Mouse (Mus musculus): ENCODE results near the gene Wfdc21.

Wfdc21 gene

DNA sequence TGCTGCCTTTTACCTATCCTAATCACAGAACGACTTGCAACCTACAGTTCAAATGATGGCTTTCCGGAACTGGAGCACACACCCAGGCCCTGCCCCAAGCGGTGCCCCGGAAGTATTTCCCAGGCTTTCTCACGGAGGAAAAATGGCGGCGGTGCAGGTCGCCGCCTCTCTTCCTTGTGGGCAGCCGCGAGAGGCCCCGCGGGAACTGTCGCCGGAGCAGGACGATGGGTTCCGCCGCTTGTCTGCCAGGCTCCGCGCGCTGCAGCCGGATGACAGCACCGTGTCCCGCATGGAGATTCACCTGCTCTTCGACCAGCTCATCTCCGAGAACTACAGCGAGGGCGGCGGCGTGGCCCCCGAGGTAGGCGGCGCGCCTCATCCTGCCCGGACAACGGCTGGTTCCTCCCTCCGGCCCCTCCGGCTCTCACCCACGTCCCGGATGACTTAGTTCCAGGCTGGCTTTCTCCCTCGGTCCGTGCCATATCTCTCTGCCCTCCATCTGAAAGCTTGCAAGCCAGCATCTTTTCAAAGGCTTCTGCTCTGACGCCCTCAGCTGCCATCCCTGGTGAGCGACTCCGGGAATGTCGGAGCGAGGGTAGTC is 6.9 kb downstream of the Wfdc21 start, which contains the start of gene Heatr6:
Heatr6 (plus strand) TSS at position 116 of the 601 bp plus-strand sequence.
- DNase-seq (ENCODE audit: low spot score): peak; percentile 91

DNA sequence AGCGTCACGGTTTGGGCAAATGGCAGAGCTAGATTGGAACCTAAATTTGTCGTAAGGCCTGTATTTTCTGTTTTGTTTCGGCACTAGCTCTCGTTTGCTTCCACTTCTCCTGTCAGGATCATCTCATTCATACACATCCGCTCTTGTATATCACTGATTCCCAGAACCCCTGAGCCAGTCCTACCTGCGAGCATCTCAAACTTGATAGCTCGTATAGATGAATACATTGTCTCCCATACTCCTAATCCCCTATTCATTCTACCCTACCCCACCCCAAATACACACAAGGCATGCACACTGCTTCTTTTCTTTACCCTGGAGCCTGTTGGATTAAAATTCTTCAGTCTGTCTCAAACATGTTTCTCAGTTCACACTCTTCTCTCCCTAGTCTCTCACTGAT is 7.5 kb downstream of the Wfdc21 start:
- DNase-seq (ENCODE audit: low spot score): no peak

DNA sequence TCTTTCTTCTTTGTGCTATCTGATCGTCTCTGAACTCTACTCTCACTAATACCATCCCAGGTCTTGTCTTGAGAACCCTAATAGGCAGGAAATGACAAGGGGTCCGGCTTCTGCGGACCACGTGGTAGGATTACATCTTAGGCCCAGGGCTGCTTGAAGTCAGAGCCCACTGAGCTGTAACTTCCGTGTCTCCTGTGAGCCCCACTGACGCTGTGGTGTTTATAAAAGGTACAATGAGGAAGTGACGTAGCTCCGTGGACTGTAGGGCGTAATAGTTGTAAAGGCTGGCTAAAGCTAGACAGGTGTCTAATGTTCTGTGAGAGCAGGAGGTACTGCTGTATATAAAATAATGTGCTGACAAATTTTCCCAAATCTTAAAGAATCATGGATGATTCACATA is 20.6 kb downstream of the Wfdc21 start:
- DNase-seq (ENCODE audit: low spot score): no peak

DNA sequence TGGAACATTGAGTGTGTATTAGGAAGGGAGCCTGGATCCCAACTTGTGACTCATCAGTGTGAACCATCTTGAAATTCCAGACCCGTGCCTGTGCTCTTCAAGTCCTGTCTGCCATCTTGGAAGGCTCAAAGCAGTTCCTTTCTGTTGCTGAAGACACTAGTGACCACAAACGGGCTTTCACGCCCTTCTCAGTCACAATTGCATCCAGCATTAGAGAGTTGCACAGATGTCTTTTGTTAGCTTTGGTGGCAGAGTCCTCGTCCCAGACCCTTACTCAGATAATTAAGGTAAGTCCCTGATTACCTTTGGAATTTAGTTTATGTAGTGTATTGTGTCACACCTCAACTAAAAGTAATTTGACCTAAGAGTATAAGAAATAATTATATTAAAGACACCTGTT is 22.2 kb downstream of the Wfdc21 start:
- no peak for DNase-seq (ENCODE audit: low spot score)

DNA sequence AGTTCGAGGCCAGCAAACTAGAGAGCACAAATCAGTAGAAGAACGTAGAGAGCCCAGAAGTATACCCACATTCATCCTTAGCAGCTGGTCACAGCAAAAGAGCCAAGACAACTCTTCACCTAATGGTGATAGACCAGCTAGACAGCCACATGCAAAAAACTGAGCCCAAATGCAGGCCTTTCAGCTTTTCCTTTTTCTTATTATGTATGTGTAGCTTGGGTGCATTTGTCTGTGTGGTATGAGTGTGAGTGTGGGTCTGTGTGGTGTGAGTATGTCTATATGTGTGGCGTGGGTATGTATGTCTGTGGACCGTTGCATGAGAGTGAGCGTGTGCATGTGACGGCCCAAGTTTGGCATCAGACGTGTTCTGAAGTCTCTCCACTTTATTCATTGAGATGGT is 24.3 kb downstream of the Wfdc21 start:
- no peak for DNase-seq (ENCODE audit: low spot score)

DNA sequence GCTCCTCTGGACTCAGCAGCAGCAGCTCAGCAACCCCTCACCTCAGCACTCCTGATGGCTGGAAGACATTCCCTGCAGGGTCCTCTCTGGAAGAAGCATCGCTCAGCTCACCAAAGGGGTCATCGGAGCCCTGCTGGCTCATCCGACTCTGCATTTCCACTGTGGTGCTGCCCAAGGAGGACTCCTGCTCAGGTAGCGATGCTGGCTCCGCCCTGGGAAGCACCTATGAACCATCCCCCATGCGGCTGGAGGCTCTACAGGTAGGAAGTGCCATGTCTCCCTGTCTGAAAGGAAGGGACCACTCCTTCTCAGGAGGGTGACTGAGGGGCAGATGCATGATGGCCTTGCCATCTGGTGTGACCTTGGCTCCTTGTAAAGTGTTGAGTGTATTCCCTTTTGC is 25.6 kb downstream of the Wfdc21 start:
- DNase-seq (ENCODE audit: low spot score): no peak

DNA sequence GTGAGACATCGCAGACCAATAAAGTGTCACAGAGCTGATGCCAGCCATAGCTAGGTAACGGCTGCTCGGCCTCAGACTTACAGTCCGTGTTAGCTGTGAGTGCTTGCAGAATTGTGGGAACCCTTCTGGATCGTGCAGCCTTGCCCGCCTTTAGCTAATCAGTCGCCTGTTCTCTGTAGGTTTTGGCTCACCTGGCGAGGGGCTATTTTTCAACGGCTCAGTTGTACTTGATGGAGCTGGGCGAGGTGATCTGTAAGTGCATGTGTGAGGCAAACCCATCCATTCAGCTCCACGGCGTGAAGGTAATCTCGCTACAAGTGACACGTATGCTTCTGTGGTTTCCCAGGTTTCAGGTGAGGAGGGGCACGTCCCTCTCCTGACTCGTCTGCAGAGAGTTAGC is 27.0 kb downstream of the Wfdc21 start:
- no peak for DNase-seq (ENCODE audit: low spot score)

DNA sequence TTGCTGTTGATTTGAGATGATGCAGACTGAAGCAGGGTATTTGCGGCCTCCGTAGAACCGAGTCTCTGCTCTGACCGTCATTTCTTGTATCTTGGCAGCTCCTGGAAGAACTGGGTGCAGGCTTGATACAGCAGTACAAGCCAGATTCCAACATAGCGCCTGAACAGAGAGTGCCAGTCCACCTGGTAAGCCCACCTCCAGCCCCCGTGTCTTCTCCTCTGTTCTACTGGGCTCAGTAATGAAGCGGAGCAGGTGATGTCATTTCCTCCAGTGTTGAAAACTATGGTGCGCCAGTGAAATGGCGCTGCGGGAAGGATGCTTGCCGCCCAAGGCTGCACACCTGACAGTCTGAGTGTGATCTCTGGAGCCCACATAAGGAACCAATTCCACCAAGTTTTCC is 27.6 kb downstream of the Wfdc21 start:
- DNase-seq (ENCODE audit: low spot score): no peak

DNA sequence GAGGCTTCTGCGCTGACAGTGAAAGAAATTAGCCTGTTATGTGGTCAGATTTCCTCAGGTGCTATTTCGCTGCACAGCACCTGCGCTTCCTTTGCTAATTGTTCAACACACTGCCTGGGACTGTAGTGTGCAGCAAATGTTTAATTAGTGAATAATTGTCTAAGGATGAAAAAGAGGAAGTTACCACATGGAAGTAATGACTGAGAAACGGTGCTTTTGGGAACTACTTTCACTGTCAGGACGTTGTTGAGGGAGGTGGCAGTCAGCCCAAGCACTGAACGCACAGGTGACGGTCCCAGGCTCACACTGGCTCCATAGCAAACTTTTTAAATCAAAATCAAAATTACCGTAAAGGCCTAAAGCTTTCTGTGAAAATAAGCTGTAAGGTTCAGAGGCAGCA is 30.1 kb downstream of the Wfdc21 start:
- no peak for DNase-seq (ENCODE audit: low spot score)

DNA sequence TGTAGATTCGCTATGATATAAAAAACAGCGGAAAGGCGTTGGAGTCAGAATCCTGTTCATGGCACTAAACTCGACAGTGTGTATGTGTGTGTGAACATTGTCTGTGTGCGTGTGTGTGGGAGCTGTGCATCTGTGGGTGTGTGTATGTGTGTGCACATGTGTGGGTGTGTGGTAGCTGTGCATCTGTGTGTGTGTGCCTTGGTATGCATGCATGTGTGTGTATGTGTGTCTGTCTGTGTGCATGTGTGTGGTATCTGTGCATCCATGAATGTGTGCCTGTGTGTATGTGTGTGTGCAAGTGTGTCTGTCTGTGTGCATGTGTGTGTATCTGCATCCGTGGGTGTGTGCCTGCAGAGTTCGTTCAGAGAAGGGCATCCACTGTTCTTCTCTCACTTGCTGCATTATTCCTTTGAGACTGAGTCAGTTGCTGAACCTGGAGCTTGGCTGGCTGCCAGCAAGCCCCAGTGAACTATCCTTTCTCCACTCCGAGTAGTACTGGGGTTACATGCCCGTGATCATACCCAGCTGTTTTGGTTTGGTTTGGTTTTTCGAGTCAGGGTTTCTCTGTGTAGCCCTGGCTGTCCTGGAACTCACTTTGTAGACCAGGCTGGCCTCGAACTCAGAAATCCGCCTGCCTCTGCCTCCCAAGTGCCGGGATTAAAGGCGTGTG is 37.3 kb downstream of the Wfdc21 start:
- no peak for DNase-seq (ENCODE audit: low spot score)

DNA sequence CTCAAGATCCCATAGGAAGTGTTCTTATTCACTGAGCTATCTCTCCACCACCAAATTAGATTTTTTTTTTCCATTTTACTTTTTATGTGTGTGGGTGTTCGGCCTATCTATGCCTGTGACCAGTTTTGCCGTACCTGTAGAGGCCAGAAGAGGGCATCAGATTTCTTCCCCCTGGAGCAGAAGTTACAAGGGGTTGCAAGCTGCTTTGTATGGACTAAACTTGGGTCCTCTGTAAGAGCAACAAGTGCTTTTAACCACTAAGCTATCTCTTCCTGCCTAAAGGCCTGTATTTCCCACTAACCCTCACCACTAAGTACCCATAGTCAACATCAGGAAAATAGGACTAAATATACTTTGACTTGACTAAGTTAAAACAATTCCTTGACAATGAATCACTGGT is 37.9 kb downstream of the Wfdc21 start:
- no peak for DNase-seq (ENCODE audit: low spot score)

DNA sequence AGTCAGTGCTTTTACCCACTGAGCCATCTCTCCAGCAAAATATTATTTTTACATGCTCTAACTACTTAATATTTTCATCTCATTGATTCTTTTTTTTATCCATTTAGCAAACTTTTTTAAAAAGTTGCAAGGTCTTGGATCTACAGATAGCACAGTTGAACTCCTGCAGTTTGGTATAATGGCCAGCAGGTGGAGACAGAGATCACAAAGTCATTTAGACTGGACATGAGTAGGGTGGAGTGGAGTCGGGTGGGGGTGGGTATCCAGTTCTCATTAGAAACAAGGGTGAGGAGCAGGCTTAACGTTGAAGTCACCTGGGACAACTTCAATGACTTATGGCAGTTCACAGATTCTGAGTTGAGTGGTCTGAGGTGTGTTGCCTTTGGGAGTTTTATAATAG is 38.6 kb downstream of the Wfdc21 start:
- DNase-seq (ENCODE audit: low spot score): peak; percentile 66

DNA sequence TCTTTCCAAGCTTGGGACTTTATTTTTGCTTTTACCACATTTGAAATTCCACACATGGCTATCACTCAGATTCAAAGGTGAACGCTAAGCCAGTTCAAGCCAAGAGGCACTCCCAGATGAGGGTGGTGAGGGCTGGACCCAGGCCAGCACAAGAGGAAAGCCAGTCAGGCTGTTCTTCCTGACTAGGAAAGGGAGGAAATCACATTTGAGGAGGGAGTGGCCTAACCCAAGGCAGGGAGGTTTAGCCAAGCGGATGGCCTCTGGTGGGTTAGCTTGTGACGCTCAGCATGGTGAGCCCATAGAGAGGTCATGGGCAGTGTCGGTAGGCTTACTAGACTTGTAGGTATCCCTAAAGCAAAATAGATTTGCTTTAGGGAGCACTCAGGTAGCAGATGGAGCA is 40.1 kb downstream of the Wfdc21 start:
- DNase-seq (ENCODE audit: low spot score): peak; percentile 51

DNA sequence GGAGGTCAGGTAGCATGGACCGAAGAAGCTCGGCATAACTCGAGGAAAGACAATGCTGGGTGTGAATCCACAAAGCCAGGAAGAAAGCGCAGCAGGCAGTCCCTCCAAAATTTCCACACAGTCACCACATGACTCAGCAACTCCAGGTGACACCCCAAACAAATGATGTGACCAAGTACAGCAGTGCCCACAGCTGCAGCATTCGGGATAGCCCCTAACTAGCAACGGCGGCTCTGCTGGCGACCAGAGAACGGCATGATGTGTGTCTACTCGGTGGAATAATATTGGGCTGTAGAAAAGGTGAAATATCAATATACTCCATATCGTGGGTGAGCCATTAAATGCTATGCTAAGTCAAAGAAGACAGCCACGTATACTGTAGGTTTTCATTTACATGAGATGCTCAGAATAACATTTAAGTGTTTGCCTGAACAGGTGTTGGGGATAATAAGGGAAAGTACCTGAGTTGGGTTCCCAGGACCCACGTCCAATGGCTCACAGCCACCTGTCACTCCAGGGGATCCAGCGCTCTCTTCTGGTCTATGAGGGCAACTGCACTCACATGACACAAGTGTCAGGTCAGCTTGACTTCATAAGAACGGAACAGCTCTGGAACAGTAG is 40.8 kb downstream of the Wfdc21 start:
- DNase-seq (ENCODE audit: low spot score): no peak

DNA sequence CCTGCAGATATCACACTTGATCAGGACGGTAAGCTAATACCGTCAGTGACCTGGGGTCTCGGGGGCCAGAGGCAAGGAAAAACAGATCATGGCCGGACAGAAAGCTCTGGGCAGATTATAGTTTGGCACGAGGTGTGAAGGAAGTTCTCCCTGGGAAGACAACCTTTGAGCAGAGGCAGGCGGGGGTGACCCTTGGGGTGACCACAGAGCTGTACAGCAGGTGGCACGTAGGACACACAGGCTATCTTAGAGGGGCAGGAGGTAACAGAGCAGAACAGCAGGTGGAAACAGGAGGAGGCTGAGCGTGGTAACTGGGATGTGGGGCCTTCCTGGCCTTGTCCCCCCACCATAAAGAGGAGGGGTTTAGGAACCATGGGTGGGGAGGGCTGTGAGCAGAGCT is 41.6 kb downstream of the Wfdc21 start:
- DNase-seq (ENCODE audit: low spot score): no peak

DNA sequence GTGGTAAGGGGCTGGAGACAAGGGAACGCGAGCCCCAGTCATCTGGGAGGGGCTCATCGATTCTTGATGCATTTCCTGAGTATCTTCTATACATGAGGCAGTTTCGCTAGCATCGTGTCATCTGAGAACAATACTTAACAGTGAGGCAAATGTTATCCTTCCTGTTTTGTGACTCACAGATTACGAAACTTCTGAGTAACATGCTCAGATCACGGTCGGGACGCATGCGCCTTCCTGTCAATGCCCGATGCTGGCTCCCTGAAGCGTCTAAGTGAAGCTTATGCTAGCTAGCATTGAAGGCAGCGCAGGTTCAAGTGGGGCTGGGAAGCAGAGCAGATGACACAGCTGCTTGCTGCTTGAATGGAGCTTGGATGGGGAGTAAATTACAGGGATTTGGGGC is 42.5 kb downstream of the Wfdc21 start:
- peak; percentile 63 for DNase-seq (ENCODE audit: low spot score)

DNA sequence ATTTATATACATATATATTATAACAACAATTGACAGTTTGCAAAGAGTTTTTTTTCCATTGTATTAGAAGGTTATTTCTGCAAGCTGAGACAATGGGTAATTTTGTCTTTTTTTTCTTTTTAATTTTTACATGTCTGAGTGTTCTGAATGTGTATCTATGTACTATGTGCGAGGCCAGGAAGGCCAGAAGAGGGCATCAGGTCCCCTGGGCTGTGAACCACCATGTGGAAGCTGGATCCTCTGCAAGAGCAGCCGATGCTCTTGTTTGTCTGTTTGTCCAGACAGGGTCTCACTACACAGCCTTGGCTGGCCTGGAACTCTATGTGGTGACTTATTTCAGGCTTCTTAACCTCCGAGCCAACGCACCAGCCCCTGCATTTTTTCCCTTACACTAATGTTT is 44.4 kb downstream of the Wfdc21 start:
- no peak for DNase-seq (ENCODE audit: low spot score)

DNA sequence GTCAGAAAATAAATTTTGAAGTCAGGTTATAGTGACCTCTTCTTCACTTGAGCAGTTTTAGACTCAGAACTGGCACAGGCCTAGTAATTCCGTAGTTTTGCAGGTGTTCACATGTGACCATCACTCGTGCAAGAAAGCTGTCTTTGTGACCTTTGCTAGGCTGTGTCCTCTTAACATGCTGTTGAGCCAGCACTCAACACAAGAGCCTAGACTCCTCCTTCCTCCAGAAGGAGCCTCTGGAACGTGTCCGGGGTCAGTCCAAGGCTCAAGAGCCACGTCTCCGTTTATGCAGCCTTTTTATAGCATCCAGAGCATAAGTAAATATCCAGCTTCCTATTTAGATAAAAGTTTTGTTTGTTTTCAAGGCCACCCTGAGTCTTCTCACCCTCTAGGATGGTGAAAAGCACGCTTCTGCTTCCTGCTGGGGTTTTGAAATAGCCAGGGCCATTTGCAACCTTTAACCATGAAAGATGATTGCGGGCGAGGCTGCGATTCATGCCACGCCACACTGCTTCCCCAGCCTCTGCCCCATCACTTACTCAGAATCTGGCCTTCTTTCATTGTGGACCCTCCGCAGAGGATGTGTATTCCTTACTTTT is 45.7 kb downstream of the Wfdc21 start:
- no peak for DNase-seq (ENCODE audit: low spot score)

DNA sequence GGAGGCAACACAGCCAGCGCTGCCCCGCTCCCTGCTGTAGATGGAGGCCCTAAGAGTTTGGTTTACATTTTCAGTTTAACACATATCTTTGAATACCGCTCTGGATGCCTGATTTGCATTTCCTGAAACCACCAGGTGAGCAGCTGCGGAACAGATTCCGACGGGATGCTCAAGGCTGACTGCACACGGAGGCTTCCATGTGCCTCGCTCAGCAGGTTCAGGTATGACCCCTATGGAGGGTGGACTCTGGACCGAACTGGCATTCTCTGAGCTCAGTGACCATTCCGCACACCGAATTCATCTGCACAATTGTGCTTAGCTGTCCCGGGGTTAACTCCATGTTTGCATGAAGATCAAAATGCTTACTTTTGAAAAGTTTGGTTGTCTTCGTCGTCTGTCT is 46.5 kb downstream of the Wfdc21 start:
- DNase-seq (ENCODE audit: low spot score): no peak

DNA sequence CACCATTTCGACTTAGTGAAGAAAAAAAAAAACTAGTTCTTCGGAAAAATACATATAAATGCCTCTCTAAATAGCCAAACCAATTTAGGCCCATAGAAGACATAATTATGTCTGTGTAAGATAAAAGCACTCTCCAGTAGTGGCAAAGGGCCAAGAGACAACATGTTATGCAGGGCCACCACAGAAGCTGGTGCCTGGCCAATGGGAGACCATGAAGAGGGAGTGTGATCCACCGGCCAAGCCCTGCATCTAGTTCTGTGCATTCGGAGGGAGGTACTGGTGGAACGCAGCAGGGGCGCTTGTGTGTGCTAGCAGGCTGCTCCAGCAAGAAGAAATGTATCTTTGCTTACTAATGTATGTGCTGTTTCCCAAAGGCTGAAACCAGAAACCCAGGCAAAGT is 49.4 kb downstream of the Wfdc21 start:
- DNase-seq (ENCODE audit: low spot score): no peak

DNA sequence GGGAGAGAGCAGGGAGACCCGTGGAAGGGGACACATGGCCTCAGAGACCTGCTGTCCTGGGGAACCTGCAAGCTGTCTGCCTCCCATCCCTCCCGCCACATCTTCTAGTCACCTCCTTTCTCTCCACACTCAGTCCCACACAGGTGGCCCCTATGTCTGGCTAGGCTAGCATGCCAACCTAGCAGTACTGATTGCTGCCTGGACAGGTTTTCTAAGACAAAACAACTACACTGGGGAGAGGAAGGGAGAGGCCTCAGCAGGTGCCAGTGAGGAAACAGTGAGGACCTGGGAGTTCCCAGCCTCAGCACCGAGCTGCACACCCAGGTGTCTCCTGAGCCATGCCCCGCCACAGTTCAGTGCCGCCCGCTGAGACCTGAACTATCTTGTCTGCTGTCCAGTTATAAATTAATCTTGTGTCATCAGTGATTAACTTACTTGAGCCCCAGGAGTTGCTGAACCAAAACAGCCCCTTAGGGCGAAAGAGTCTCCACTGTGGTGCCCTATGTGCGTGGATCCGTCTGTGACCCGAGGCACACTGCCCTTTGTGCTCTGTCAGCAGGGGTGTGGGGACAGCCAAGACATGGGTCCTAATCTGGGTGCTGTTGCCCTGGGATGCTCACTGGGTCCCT is 50.4 kb downstream of the Wfdc21 start:
- DNase-seq (ENCODE audit: low spot score): no peak

DNA sequence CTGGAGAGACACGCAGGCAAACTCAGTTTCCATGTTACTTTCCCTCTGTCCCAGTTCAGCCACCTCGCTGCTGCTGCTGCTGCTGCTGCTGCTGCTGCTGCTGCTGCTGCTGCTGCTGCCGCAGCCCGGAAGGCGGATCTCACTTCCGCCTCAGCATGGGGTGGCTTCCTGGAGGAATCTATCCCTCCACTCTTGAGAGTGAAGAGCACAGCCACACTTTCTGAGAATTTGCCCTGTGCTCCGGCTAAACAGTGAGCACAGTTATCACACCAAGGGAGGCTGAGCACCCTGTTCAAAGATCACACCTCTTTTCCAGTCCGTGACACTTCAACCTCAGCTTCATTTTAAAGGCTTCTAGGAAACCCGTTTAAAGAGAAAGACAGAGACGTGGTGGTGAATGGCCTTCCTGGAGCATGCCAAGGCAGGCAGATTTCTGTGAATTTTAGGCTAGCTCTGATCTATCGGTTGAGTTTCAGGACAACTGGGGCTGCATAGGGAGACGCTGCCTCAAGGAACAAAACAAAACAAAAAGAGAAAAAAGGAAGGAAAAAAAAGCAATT is 53.2 kb downstream of the Wfdc21 start:
- DNase-seq (ENCODE audit: low spot score): no peak

DNA sequence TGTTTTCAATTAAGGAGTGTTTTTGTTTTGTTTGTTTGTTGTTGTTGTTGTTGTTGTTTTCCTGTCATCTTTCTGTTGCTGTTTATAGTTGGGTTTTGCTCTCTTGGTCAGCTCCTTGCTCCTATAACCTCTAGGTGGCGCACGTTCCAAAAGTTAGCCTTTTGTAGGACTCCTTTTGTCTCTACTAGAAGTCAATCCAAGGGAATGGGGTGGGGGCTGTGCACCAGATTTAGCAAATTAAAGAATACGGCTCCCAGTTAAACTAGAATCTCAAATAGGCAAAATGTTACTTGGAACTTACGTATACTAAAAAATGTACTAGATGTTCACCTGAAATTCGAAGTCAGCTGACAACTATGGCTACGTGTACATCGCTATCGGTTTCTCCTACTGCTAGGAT is 55.4 kb downstream of the Wfdc21 start:
- peak; percentile 33 for DNase-seq (ENCODE audit: low spot score)

Measured in lung, postnatal 25 days (tissue).